In the genomic region with DNA sequence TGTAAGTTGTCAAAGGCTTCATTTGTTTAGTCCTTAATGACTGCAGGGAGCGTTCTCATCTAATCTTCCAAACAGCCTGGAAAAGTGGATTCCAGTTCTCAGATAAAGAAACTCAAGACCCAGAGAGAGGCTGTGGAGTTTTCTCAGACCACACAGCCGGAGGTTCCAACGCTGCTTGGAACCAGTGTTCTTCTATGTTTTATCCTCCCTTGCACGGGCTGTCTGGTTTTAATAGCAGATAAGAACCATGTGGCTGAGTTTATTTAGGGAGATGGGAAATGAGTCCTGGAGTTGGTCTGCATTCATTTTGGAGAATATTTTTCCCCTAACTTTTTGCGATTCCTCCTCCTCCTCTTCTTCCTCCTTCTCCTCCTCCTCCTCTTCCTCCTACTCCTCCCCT, we compare ENCODE assay signal across 18 mouse cellular contexts. TPM values are rescaled to one million over a fixed set of nuclear protein-coding genes. Genes with fewer than 3 reads are reported as not detected.
A peak's percentile ranks its signal among the peaks of the same experiment; 100 is the strongest.
DNase-seq lines count a peak whose midpoint lies in the region; ATAC-seq and TF ChIP-seq lines count a peak whose summit lies in the region.
"Had no signal": no experiment of that assay in that cellular context is flagged by ENCODE, and none has a peak within 500 bp of the region (broad histone marks: within the 10 kb centered on the region; RNA-seq: fewer than 3 reads in every experiment).

No protein-coding gene starts in this region.

- H3K27ac ChIP-seq in embryonic facial prominence, embryonic 13.5 days = peak overlapping the region; percentile 76; the same call in 1 of the 2 replicates
- H3K27ac ChIP-seq in embryonic facial prominence, embryonic 10.5 days (replicated peaks) = no peak overlapping the region
- peak overlapping the region; percentile 6; the same call in 1 of the 2 replicates for H3K27ac ChIP-seq in heart, embryonic 16.5 days (ENCODE audit: low read length)
- peak overlapping the region; percentile 28; the same call in 1 of the 2 replicates for H3K27ac ChIP-seq in left cerebral cortex, adult 2 months
- H3K27ac ChIP-seq in limb, embryonic 15.5 days = peak overlapping the region; percentile 83
- H3K27ac ChIP-seq: forebrain, embryonic 15.5 days; midbrain, embryonic 13.5 days had no signal

- no peak overlapping the region for H3K9ac ChIP-seq in embryonic facial prominence, embryonic 13.5 days
- no peak overlapping the region for H3K9ac ChIP-seq in heart, embryonic 16.5 days (ENCODE audit: low read length)
- no peak overlapping the region for H3K9ac ChIP-seq in limb, embryonic 15.5 days
- H3K9ac ChIP-seq: forebrain, embryonic 15.5 days; liver, postnatal 0 days; midbrain, embryonic 13.5 days had no signal

- H3K9me3 ChIP-seq in embryonic facial prominence, embryonic 13.5 days = no peaks in the 10 kb centered on the region
- no peaks in the 10 kb centered on the region for H3K9me3 ChIP-seq in embryonic facial prominence, embryonic 10.5 days
- no peaks in the 10 kb centered on the region for H3K9me3 ChIP-seq in heart, embryonic 16.5 days (replicated peaks; ENCODE audit: control insufficient read depth, low read length)
- H3K9me3 ChIP-seq in limb, embryonic 15.5 days = no peaks in the 10 kb centered on the region
- H3K9me3 ChIP-seq: forebrain, embryonic 15.5 days; midbrain, embryonic 13.5 days had no signal

- peak overlapping the region; percentile 10; the same call in 1 of the 2 replicates for H3K4me2 ChIP-seq in embryonic facial prominence, embryonic 13.5 days
- H3K4me2 ChIP-seq in heart, embryonic 16.5 days (ENCODE audit: low read depth, low read length) = 0 out of 2 replicates have a peak overlapping the region, but pooled peaks have one; percentile 9
- H3K4me2 ChIP-seq in limb, embryonic 15.5 days = peak overlapping the region; percentile 28; the same call in 1 of the 2 replicates
- H3K4me2 ChIP-seq: forebrain, embryonic 15.5 days; midbrain, embryonic 13.5 days had no signal

- no peak for DNase-seq in embryonic facial prominence, embryonic 10.5 days (ENCODE audit: low spot score)
- no peak for DNase-seq in heart, adult 11 months
- DNase-seq in left cerebral cortex, adult 2 months (ENCODE audit: extremely low spot score in 1 of 2, low spot score in 2 of 2) = no peak
- DNase-seq in left cerebral cortex, postnatal 14 days (ENCODE audit: low spot score in 2 of 2) = no peak
- no peak for DNase-seq in adrenal gland, adult 18-20 months (ENCODE audit: low spot score in 2 of 2)
- DNase-seq: adrenal gland, postnatal 36 days; kidney, adult 18-20 months; kidney, postnatal 25 days; layer of hippocampus, adult 9-11 months; spleen, adult 18-20 months; thymus, adult 2 months had no signal

- H3K27me3 ChIP-seq in embryonic facial prominence, embryonic 13.5 days = no peaks in the 10 kb centered on the region
- H3K27me3 ChIP-seq in embryonic facial prominence, embryonic 10.5 days (replicated peaks; ENCODE audit: low read depth, poor library complexity, severe bottlenecking) = no peaks in the 10 kb centered on the region
- H3K27me3 ChIP-seq in heart, embryonic 16.5 days (ENCODE audit: control insufficient read depth, insufficient read depth, low read length) = no peaks in the 10 kb centered on the region
- no peaks in the 10 kb centered on the region for H3K27me3 ChIP-seq in limb, embryonic 15.5 days
- H3K27me3 ChIP-seq: forebrain, embryonic 15.5 days; midbrain, embryonic 13.5 days had no signal

- no peak for TF ChIP-seq CTCF in left cerebral cortex, adult 2 months (IDR thresholded peaks at IDR 0.05)

- no peak overlapping the region for H3K4me3 ChIP-seq in embryonic facial prominence, embryonic 13.5 days
- H3K4me3 ChIP-seq in embryonic facial prominence, embryonic 10.5 days = no peak overlapping the region
- no peak overlapping the region for H3K4me3 ChIP-seq in heart, embryonic 16.5 days (ENCODE audit: low read length)
- no peak overlapping the region for H3K4me3 ChIP-seq in left cerebral cortex, adult 2 months
- H3K4me3 ChIP-seq in limb, embryonic 15.5 days = no peak overlapping the region
- H3K4me3 ChIP-seq: forebrain, embryonic 15.5 days; midbrain, embryonic 13.5 days; myocyte had no signal

- H3K4me1 ChIP-seq in embryonic facial prominence, embryonic 13.5 days = peaks cover 22% of the 10 kb centered on the region
- H3K4me1 ChIP-seq in embryonic facial prominence, embryonic 10.5 days = peaks cover 4% of the 10 kb centered on the region; the same call in 1 of the 2 replicates
- H3K4me1 ChIP-seq in heart, embryonic 16.5 days (ENCODE audit: control insufficient read depth, insufficient read depth, low read length) = peaks cover 21% of the 10 kb centered on the region
- peaks cover 29% of the 10 kb centered on the region for H3K4me1 ChIP-seq in limb, embryonic 15.5 days
- H3K4me1 ChIP-seq: midbrain, embryonic 13.5 days had no signal

- H3K36me3 ChIP-seq in embryonic facial prominence, embryonic 13.5 days = no peaks in the 10 kb centered on the region
- no peaks in the 10 kb centered on the region for H3K36me3 ChIP-seq in embryonic facial prominence, embryonic 10.5 days (replicated peaks)
- no peaks in the 10 kb centered on the region for H3K36me3 ChIP-seq in heart, embryonic 16.5 days (ENCODE audit: control insufficient read depth, insufficient read depth)
- H3K36me3 ChIP-seq in limb, embryonic 15.5 days = no peaks in the 10 kb centered on the region
- H3K36me3 ChIP-seq: forebrain, embryonic 15.5 days; midbrain, embryonic 13.5 days had no signal

- no peak for ATAC-seq in embryonic facial prominence, embryonic 13.5 days (ENCODE audit: insufficient number of reproducible peaks, insufficient read depth, low FRiP score, low TSS enrichment, low read depth)
- no peak for ATAC-seq in heart, embryonic 16.5 days (replicated peaks; ENCODE audit: extremely low read depth, insufficient read depth, low FRiP score)
- no peak for ATAC-seq in limb, embryonic 15.5 days (ENCODE audit: insufficient number of reproducible peaks, low FRiP score, low TSS enrichment, low read depth)
- ATAC-seq: forebrain, embryonic 15.5 days; liver, postnatal 0 days; midbrain, embryonic 13.5 days had no signal

- intact Hi-C loops in left cerebral cortex, adult 2 months (cut with DNase I) = no loop called here
- intact Hi-C loops in left cerebral cortex, postnatal 14 days (cut with DNase I) = no loop called here

- WGBS in embryonic facial prominence, embryonic 13.5 days = 40% methylated on average over 5 of the region's 5 CpGs
- 75% methylated on average over 5 of the region's 5 CpGs for WGBS in embryonic facial prominence, embryonic 10.5 days
- 31% methylated on average over 5 of the region's 5 CpGs for WGBS in heart, embryonic 16.5 days
- WGBS in limb, embryonic 15.5 days = 51% methylated on average over 5 of the region's 5 CpGs

RNA-seq across cellular contexts. Expression of a gene that starts 26.5 kb away (rescaled TPM):
- 9.3 and 11.9 TPM in 2 replicates for polyA plus RNA-seq in embryonic facial prominence, embryonic 13.5 days (2015; fragmentation: Nextera tagmentation; extraction: Ambion mirVana)
- polyA plus RNA-seq in embryonic facial prominence, embryonic 10.5 days (2016; fragmentation: Nextera tagmentation; extraction: Ambion mirVana) = 3.5 and 4.0 TPM in 2 replicates
- 8.5 and 8.6 TPM in 2 replicates for polyA plus RNA-seq in heart, embryonic 16.5 days (2015; fragmentation: Nextera tagmentation; extraction: Ambion mirVana)
- 100 to 1,000 TPM; 539 to 559 TPM for total RNA-seq in left cerebral cortex, adult 2 months (2021)
- 100 to 1,000 TPM; 563 to 593 TPM for total RNA-seq in left cerebral cortex, postnatal 14 days (2021)
- polyA plus RNA-seq in limb, embryonic 15.5 days (2015; fragmentation: Nextera tagmentation; extraction: Ambion mirVana) = 25.2 and 27.0 TPM in 2 replicates
- 10 to 100 TPM; 35.5 to 52.9 TPM for total RNA-seq in adrenal gland, adult 18-20 months (2021)
